In the genomic region with DNA sequence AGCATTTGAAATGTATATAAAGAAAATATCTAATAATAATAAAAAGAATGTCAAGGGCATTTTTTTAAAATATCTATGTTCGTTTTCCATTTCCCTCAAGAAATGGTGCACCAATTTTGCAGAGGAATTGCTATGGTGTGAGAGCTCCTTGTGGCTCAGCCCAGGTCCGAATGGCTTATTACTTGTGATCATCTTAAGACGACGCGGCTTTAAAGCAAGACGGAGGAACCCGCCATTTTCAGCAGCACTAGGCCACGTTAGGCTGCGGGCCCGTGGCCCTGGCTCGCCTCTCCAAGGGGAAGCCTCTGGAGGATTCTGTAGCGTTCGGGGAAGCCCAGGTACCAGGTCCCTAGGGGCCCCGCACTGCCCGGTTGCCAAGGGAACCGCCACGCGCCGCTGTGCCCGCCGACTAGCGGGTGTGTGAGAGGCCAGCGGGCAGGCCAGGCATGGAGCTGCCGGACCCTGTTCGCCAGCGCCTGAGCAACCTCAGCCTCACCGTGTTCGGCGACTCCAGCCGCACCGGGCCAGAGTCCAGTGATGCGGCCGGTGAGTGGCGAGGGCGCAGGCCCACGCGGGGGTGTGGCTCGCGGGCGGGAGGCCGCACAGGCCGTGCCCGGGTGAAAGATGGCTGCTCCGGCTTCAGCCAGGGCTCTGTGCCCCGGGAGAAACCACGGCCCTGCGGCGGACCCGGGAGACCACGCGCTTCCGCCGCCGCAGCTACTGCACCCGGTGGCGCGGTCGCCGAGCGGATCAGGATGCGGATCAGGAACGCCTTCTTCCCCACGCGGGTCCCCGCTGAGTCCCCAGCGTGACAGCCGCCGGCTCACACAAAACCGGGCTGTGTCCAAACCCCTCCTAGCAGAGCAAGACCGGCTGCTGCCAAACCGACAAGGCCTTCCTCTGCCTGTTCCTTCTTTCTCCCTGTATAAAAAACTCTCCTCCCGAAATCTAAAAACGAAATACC, we compare ENCODE assay signal across 8 mouse cellular contexts. TPM values are rescaled to one million over a fixed set of nuclear protein-coding genes. Genes with fewer than 3 reads are reported as not detected.
A peak's percentile ranks its signal among the peaks of the same experiment; 100 is the strongest.
DNase-seq lines count a peak whose midpoint lies in the region; ATAC-seq and TF ChIP-seq lines count a peak whose summit lies in the region.

A gene (plus strand): TSS at position 51 of the 964 bp plus-strand sequence.

- H3K4me2 ChIP-seq in embryonic facial prominence, embryonic 14.5 days (ENCODE audit: low read depth, low read length) = peak within 1 kb of the TSS; percentile 81
- peak within 1 kb of the TSS; percentile 75 for H3K4me2 ChIP-seq in kidney, embryonic 14.5 days (replicated peaks; ENCODE audit: low read depth, low read length)
- peak within 1 kb of the TSS; percentile 68 for H3K4me2 ChIP-seq in limb, embryonic 14.5 days (replicated peaks; ENCODE audit: low read depth, low read length, severe bottlenecking)
- peak within 1 kb of the TSS; percentile 72 for H3K4me2 ChIP-seq in midbrain, embryonic 16.5 days (ENCODE audit: low read length)

- ATAC-seq in embryonic facial prominence, embryonic 14.5 days (ENCODE audit: low read depth) = peak; percentile 96
- peak; percentile 97 for ATAC-seq in kidney, embryonic 14.5 days (ENCODE audit: low FRiP score, low TSS enrichment)
- ATAC-seq in limb, embryonic 14.5 days (ENCODE audit: low FRiP score, low read depth) = peak; percentile 92
- peak; percentile 96 for ATAC-seq in midbrain, embryonic 16.5 days

- H3K9me3 ChIP-seq in embryonic facial prominence, embryonic 14.5 days (ENCODE audit: control insufficient read depth, low read length) = peaks cover 6% of the 10 kb centered on the region; the same call in 1 of the 2 replicates
- peaks cover 2% of the 10 kb centered on the region; the same call in 1 of the 2 replicates for H3K9me3 ChIP-seq in kidney, embryonic 14.5 days (ENCODE audit: control insufficient read depth, low read length)
- H3K9me3 ChIP-seq in limb, embryonic 14.5 days (ENCODE audit: control insufficient read depth, low read length) = 0 out of 2 replicates have a peak, but pooled peaks cover 4% of the 10 kb centered on the region
- peaks cover 2% of the 10 kb centered on the region; the same call in 1 of the 2 replicates for H3K9me3 ChIP-seq in midbrain, embryonic 16.5 days (replicated peaks; ENCODE audit: control insufficient read depth, low read length, poor library complexity, severe bottlenecking)

- no peaks in the 10 kb centered on the region for H3K4me1 ChIP-seq in bone marrow, adult 2 months (ENCODE audit: control insufficient read depth, insufficient read depth, low read length)
- no peaks in the 10 kb centered on the region for H3K4me1 ChIP-seq in embryonic facial prominence, embryonic 14.5 days (ENCODE audit: control insufficient read depth, insufficient read depth, low read length)
- H3K4me1 ChIP-seq in kidney, embryonic 14.5 days (ENCODE audit: control insufficient read depth, insufficient read depth, low read length) = no peaks in the 10 kb centered on the region
- H3K4me1 ChIP-seq in limb, embryonic 14.5 days (ENCODE audit: control insufficient read depth, insufficient read depth, low read length) = no peaks in the 10 kb centered on the region
- H3K4me1 ChIP-seq in midbrain, embryonic 16.5 days (ENCODE audit: control insufficient read depth, insufficient read depth, low read length) = 0 out of 2 replicates have a peak, but pooled peaks cover 2% of the 10 kb centered on the region
- H3K4me1 ChIP-seq in spleen, adult 2 months (ENCODE audit: control insufficient read depth, insufficient read depth, insufficient read length) = no peaks in the 10 kb centered on the region

- H3K36me3 ChIP-seq in embryonic facial prominence, embryonic 14.5 days (ENCODE audit: control insufficient read depth, insufficient read depth, low read length) = 0 out of 2 replicates have a peak, but pooled peaks cover 1% of the 10 kb centered on the region
- no peaks in the 10 kb centered on the region for H3K36me3 ChIP-seq in kidney, embryonic 14.5 days (ENCODE audit: control insufficient read depth, insufficient read depth, low read length)
- H3K36me3 ChIP-seq in limb, embryonic 14.5 days (ENCODE audit: control insufficient read depth, insufficient read depth, low read length) = no peaks in the 10 kb centered on the region
- H3K36me3 ChIP-seq in midbrain, embryonic 16.5 days (ENCODE audit: control insufficient read depth, insufficient read depth, low read length) = 0 out of 2 replicates have a peak, but pooled peaks cover 3% of the 10 kb centered on the region
- no peaks in the 10 kb centered on the region for H3K36me3 ChIP-seq in spleen, adult 2 months (ENCODE audit: control insufficient read depth, insufficient read depth, low read length)

- H3K27ac ChIP-seq in bone marrow, adult 2 months (ENCODE audit: control insufficient read depth, insufficient read depth, low read depth, low read length, poor library complexity) = peak within 1 kb of the TSS; percentile 54
- H3K27ac ChIP-seq in embryonic facial prominence, embryonic 14.5 days (replicated peaks; ENCODE audit: low read depth, low read length) = peak within 1 kb of the TSS; percentile 95
- peak within 1 kb of the TSS; percentile 93 for H3K27ac ChIP-seq in kidney, embryonic 14.5 days (ENCODE audit: low read depth, low read length)
- H3K27ac ChIP-seq in limb, embryonic 14.5 days (replicated peaks; ENCODE audit: low read depth, low read length) = peak within 1 kb of the TSS; percentile 95
- H3K27ac ChIP-seq in midbrain, embryonic 16.5 days (ENCODE audit: low read length) = peak within 1 kb of the TSS; percentile 99
- H3K27ac ChIP-seq in spleen, adult 2 months (ENCODE audit: insufficient read depth, low read length) = peak within 1 kb of the TSS; percentile 72

- 1% methylated on average over 73 of the region's 73 CpGs for WGBS in bone marrow, adult 2 months
- WGBS in embryonic facial prominence, embryonic 14.5 days = under 1% methylated on average over 38 of the region's 73 CpGs
- WGBS in kidney, embryonic 14.5 days = under 1% methylated on average over 73 of the region's 73 CpGs
- WGBS in limb, embryonic 14.5 days = 3% methylated on average over 53 of the region's 73 CpGs
- under 1% methylated on average over 70 of the region's 73 CpGs for WGBS in midbrain, embryonic 16.5 days
- 2% methylated on average over 73 of the region's 73 CpGs for WGBS in spleen, adult 2 months

- peak within 1 kb of the TSS; percentile 98 for H3K9ac ChIP-seq in embryonic facial prominence, embryonic 14.5 days (ENCODE audit: low read depth, low read length)
- peak within 1 kb of the TSS; percentile 96 for H3K9ac ChIP-seq in kidney, embryonic 14.5 days (ENCODE audit: low read depth, low read length)
- H3K9ac ChIP-seq in limb, embryonic 14.5 days (ENCODE audit: low read depth, low read length, severe bottlenecking) = peak within 1 kb of the TSS; percentile 96
- peak within 1 kb of the TSS; percentile 93 for H3K9ac ChIP-seq in midbrain, embryonic 16.5 days (ENCODE audit: low read depth, low read length)

- TF ChIP-seq CTCF in bone marrow, adult 2 months (IDR thresholded peaks at IDR 0.05; ENCODE audit: control insufficient read depth, insufficient read depth, low read length) = no peak
- TF ChIP-seq CTCF in spleen, adult 2 months (IDR thresholded peaks at IDR 0.05; ENCODE audit: extremely low read depth, insufficient read depth, insufficient read length, insufficient replicate concordance) = no peak

- DNase-seq in 3134 (ENCODE audit: extremely low read depth, insufficient read length, low spot score) = peak; percentile 91
- DNase-seq in embryonic facial prominence, embryonic 14.5 days (ENCODE audit: low spot score) = peak; percentile 80
- peak; percentile 87 to 90 for DNase-seq in heart, adult 9 months (ENCODE audit: low spot score in 2 of 2)
- DNase-seq in limb, embryonic 14.5 days (ENCODE audit: low spot score) = peak; percentile 60
- peak; percentile 57 to 79 for DNase-seq in spleen, adult 2 months (ENCODE audit: low read depth in 1 of 2, low spot score in 2 of 2)

- peak within 1 kb of the TSS; percentile 79 for H3K4me3 ChIP-seq in bone marrow, adult 2 months (replicated peaks; ENCODE audit: control insufficient read depth, low read depth, low read length)
- H3K4me3 ChIP-seq in embryonic facial prominence, embryonic 14.5 days (ENCODE audit: low read depth, low read length) = peak within 1 kb of the TSS; percentile 85
- H3K4me3 ChIP-seq in kidney, embryonic 14.5 days (ENCODE audit: low read length) = peak within 1 kb of the TSS; percentile 78
- peak within 1 kb of the TSS; percentile 67 for H3K4me3 ChIP-seq in limb, embryonic 14.5 days (replicated peaks; ENCODE audit: low read length)
- peak within 1 kb of the TSS; percentile 53 for H3K4me3 ChIP-seq in midbrain, embryonic 16.5 days (ENCODE audit: low read depth, low read length)
- peak within 1 kb of the TSS; percentile 89 for H3K4me3 ChIP-seq in spleen, adult 2 months (ENCODE audit: extremely low read depth, insufficient read depth, insufficient read length)

- no peaks in the 10 kb centered on the region for H3K27me3 ChIP-seq in embryonic facial prominence, embryonic 14.5 days (replicated peaks; ENCODE audit: control insufficient read depth, insufficient read depth, low read length)
- no peaks in the 10 kb centered on the region for H3K27me3 ChIP-seq in kidney, embryonic 14.5 days (ENCODE audit: control insufficient read depth, insufficient read depth, low read length)
- no peaks in the 10 kb centered on the region for H3K27me3 ChIP-seq in limb, embryonic 14.5 days (ENCODE audit: control insufficient read depth, insufficient read depth, low read length)
- no peaks in the 10 kb centered on the region for H3K27me3 ChIP-seq in midbrain, embryonic 16.5 days (ENCODE audit: control insufficient read depth, insufficient read depth, low read depth, low read length)
- H3K27me3 ChIP-seq in spleen, adult 2 months (ENCODE audit: control insufficient read depth, insufficient read depth, low read length) = no peaks in the 10 kb centered on the region

- 0 out of 2 replicates have a peak, but pooled peaks have one; percentile 45 for TF ChIP-seq POLR2A in bone marrow, adult 2 months (IDR thresholded peaks at IDR 0.05; ENCODE audit: borderline replicate concordance, control insufficient read depth, low read depth, low read length)
- peak; percentile 58; the same call in 1 of the 2 replicates for TF ChIP-seq POLR2A in limb, embryonic 14.5 days (IDR thresholded peaks at IDR 0.05; ENCODE audit: borderline replicate concordance, extremely low read depth, insufficient read depth, insufficient read length)
- TF ChIP-seq POLR2A in spleen, adult 2 months (IDR thresholded peaks at IDR 0.05; ENCODE audit: low read depth, low read length) = no peak

RNA-seq across cellular contexts. Expression of the gene that starts here (rescaled TPM):
- 0.97 and 1.9 TPM in 2 replicates for polyA plus RNA-seq in bone marrow, adult 2 months (2011; ENCODE audit: insufficient read depth, insufficient read length, low replicate concordance, missing spikeins)
- polyA plus RNA-seq in embryonic facial prominence, embryonic 14.5 days (2014; fragmentation: Nextera tagmentation; extraction: Ambion mirVana) = 13.7 and 14.2 TPM in 2 replicates
- polyA plus RNA-seq in kidney, embryonic 14.5 days (2014; fragmentation: Nextera tagmentation; extraction: Ambion mirVana) = 14.1 and 15.8 TPM in 2 replicates
- 10.4 and 12.8 TPM in 2 replicates for polyA plus RNA-seq in limb, embryonic 14.5 days (2012; rRNA removed)
- polyA plus RNA-seq in limb, embryonic 14.5 days (2014; fragmentation: Nextera tagmentation; extraction: Ambion mirVana) = 16.1 and 16.4 TPM in 2 replicates
- polyA plus RNA-seq in midbrain, embryonic 16.5 days (2015; fragmentation: Nextera tagmentation; extraction: Ambion mirVana) = 23.9 and 24.7 TPM in 2 replicates
- 1.1 and 1.5 TPM in 2 replicates for polyA plus RNA-seq in spleen, adult 2 months (2012; rRNA removed)

Comparison
In these comparisons a context has a peak if more than half of its experiments do, and no peak if none do; other contexts are left out.
1. Peak in every context shown above with its lines: DNase-seq, ATAC-seq, H3K4me3 ChIP-seq and H3K27ac ChIP-seq.